Comparison of ENCODE assay signal across 20 mouse cellular contexts in the genomic region with DNA sequence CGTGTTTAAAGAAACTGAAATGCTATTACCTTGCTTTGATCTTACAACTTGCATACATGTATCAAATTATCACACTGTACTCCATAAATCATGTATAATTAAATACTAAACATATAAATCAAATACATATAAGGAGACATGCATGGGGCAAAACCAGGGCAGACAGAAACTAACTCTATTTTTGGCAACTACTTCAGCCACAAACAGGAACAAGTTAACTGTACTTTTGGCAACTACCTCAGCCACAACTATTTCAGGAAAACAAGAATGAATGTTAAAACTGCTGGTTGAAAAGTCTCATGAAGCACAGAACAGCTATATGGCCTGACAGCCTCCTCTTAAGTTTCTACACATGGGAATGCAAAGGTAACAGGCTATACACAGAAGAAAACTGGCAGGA. TPM values are rescaled to one million over a fixed set of nuclear protein-coding genes. Genes with fewer than 3 reads are reported as not detected.
DNase-seq lines count a peak whose midpoint lies in the region; ATAC-seq lines count a peak whose summit lies in the region.
"Had no signal": no experiment of that assay in that cellular context is flagged by ENCODE, and none has a peak within 500 bp of the region (broad histone marks: within the 10 kb centered on the region; RNA-seq: fewer than 3 reads in every experiment).

No protein-coding gene starts in this region.

- intact Hi-C loops in heart, postnatal 14 days (cut with DNase I) = loop anchor here (5.0 kb wide), 1 partner anchor 37 kb away; no protein-coding TSS in a partner anchor

- no peak for DNase-seq in heart, postnatal 14 days
- peak; percentile 19 for DNase-seq in Muller cell, postnatal 12 days (ENCODE audit: inconsistent ontology term)
- DNase-seq in fibroblast of lung, adult 2 months (ENCODE audit: low read depth) = peak; percentile 26
- DNase-seq in frontal cortex, adult 2 months (ENCODE audit: extremely low spot score in 1 of 2, low spot score in 1 of 2) = no peak
- DNase-seq in layer of hippocampus, postnatal 14 days (ENCODE audit: low spot score in 2 of 2) = no peak
- DNase-seq in adrenal gland, postnatal 4 days (ENCODE audit: low spot score in 2 of 2) = no peak
- DNase-seq: adrenal gland, postnatal 36 days; cerebellum, adult 2 months; kidney, adult 9 months; kidney, postnatal 4 days; lung, adult 2 months; right cerebral cortex, postnatal 25 days; thymus, adult 2 months had no signal

- H3K9me3 ChIP-seq in heart, embryonic 13.5 days = no peaks in the 10 kb centered on the region
- H3K9me3 ChIP-seq: forebrain, embryonic 15.5 days; limb, embryonic 12.5 days; liver, embryonic 12.5 days; midbrain, embryonic 15.5 days had no signal

- H3K9ac ChIP-seq in heart, embryonic 13.5 days = peak overlapping the region; percentile 44; the same call in 1 of the 2 replicates
- H3K9ac ChIP-seq: forebrain, embryonic 15.5 days; hindbrain, embryonic 14.5 days; limb, embryonic 12.5 days; liver, embryonic 12.5 days; midbrain, embryonic 15.5 days had no signal

- H3K36me3 ChIP-seq in heart, embryonic 13.5 days = peaks cover 88% of the 10 kb centered on the region

- no peaks in the 10 kb centered on the region for H3K27me3 ChIP-seq in heart, embryonic 13.5 days (replicated peaks)
- H3K27me3 ChIP-seq: forebrain, embryonic 15.5 days; limb, embryonic 12.5 days; liver, embryonic 12.5 days; midbrain, embryonic 15.5 days had no signal

- peak overlapping the region; percentile 73 for H3K27ac ChIP-seq in heart, embryonic 13.5 days (replicated peaks)
- H3K27ac ChIP-seq: forebrain, embryonic 15.5 days; hindbrain, embryonic 14.5 days; limb, embryonic 12.5 days; liver, embryonic 12.5 days; midbrain, embryonic 15.5 days had no signal

- no peak overlapping the region for H3K4me3 ChIP-seq in heart, embryonic 13.5 days
- H3K4me3 ChIP-seq: forebrain, embryonic 15.5 days; limb, embryonic 12.5 days; liver, embryonic 12.5 days; midbrain, embryonic 15.5 days; myocyte had no signal

- H3K4me2 ChIP-seq in heart, embryonic 13.5 days = peak overlapping the region; percentile 16; the same call in 1 of the 2 replicates
- H3K4me2 ChIP-seq: forebrain, embryonic 15.5 days; hindbrain, embryonic 14.5 days; limb, embryonic 12.5 days; liver, embryonic 12.5 days; midbrain, embryonic 15.5 days had no signal

- ATAC-seq in heart, embryonic 13.5 days (ENCODE audit: extremely low read depth, insufficient number of reproducible peaks, low FRiP score, low TSS enrichment) = no peak
- ATAC-seq: forebrain, embryonic 15.5 days; liver, embryonic 12.5 days; midbrain, embryonic 15.5 days had no signal

- H3K4me1 ChIP-seq in heart, embryonic 13.5 days = peaks cover 11% of the 10 kb centered on the region
- H3K4me1 ChIP-seq: forebrain, embryonic 15.5 days; limb, embryonic 12.5 days; liver, embryonic 12.5 days; midbrain, embryonic 15.5 days had no signal

- 89% methylated on average over 1 of the region's 1 CpGs for WGBS in heart, embryonic 13.5 days

RNA-seq across cellular contexts. Expression of a gene that starts 40.1 kb away (rescaled TPM):
- polyA plus RNA-seq in heart, embryonic 13.5 days (2015; fragmentation: Nextera tagmentation; extraction: Ambion mirVana) = 270 and 291 TPM in 2 replicates
- total RNA-seq in heart, postnatal 14 days (2021) = 100 to 1,000 TPM; 150 to 185 TPM
- polyA plus RNA-seq in frontal cortex, adult 2 months (2012; rRNA removed) = 98.4 and 107 TPM in 2 replicates
- 100 to 1,000 TPM; 296 to 311 TPM for total RNA-seq in layer of hippocampus, postnatal 14 days (2021)
- 100 to 1,000 TPM; 172 to 175 TPM for total RNA-seq in adrenal gland, postnatal 4 days (2021)

Comparison
In these comparisons a context has a peak if more than half of its experiments do, and no peak if none do; other contexts are left out.
1. DNase-seq: peak in Muller cell, postnatal 12 days (single experiment) and fibroblast of lung, adult 2 months (single experiment); none in heart, postnatal 14 days (0 of 2), frontal cortex, adult 2 months (0 of 2), layer of hippocampus, postnatal 14 days (0 of 2) and adrenal gland, postnatal 4 days (0 of 2).